Mouse (Mus musculus) R1 (cell line): ENCODE results near the gene Tmem265.

Source experiments
- DNase-seq: peaks from one replicate; pipeline ENCODE4 v3.0.0-alpha.2; 2018; ENCODE audit warnings: low read depth, low spot score

The Tmem265 gene

DNA sequence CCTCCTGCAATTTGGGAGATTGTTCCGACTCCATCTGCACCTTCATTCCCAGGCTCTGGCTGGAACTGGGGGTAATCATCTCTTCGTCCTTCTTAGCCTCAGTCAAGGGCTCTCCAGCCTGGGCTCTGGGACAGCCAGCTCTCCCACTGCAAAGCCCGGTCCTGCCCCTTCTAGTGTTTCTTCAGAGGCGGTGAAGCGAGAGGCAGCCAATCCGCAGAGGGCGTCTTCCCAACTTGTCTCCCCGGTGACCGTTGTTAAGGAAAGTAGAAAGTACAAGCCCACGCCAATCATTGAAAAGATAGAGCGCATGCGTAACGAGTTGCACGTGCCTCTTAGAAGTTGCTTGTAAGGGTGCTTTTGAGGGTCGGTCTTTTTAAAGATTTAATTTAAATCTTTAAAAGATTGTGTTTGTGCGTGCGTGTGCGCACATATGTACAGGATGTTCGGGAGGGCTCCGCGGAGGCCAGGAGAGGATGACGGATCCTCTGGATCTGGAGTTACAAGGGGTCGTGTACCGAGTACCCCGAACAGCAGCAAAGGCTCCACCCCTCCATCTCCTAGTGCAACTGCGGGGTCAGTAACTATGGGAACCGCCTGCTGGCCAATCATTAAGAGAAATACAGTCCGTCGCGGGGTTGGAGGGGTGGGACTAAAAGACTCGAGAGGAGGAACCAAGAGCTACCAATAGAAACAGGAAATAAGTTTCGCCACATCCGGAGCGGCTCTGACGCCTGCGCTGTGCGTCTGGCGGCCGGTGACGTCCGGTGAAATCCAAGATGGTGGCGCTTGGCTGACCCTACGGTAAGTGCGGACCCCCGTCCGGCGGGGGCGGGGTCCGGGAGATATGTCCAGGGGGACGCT is 27.1 kb downstream of the Tmem265 start, which contains the start of the genes Ccdc189 and Rnf40:
TSS of gene Ccdc189 (minus strand) at position 585 of the 861 bp plus-strand sequence.
TSS of gene Rnf40 (plus strand) at position 757 of the 861 bp plus-strand sequence.
- peak; percentile 100 for DNase-seq

DNA sequence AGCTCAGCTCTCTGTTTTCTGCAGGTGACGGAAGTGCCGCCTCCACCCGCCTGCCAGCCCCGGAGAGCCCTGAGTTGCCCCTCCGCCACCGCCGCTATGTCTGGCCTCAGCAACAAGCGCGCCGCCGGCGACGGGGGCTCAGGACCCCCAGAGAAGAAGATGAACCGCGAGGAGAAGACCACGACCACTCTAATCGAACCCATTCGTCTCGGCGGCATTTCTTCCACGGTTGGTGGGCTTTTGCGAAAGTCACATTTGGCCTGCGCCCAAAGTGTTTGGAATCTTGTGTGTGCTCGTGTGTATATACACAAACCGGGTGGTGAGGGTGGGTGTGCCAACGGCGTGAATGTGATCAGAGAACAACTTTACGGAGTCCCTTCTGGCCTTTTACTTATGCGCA is 27.7 kb downstream of the Tmem265 start:
- DNase-seq, result peak; percentile 27

DNA sequence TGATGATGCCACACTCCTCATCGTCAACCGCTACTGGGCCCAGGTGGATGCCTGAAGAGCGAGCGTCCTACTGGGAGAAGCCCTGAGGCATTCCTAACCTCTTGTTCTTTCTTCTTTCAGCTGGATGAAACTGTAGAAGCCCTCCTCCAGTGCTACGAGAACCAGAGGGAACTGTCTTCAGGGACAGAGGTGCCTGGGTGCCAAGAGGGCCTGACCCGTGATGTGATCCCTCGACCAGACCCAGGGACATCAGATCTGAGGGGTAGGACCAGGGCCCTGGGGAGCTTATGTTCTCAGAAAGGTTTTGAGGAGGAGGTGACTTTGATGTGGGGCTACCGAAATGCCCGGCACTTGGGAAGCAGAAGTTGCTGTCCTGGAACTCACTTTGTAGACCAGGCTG is 28.4 kb downstream of the Tmem265 start:
- no peak for DNase-seq

DNA sequence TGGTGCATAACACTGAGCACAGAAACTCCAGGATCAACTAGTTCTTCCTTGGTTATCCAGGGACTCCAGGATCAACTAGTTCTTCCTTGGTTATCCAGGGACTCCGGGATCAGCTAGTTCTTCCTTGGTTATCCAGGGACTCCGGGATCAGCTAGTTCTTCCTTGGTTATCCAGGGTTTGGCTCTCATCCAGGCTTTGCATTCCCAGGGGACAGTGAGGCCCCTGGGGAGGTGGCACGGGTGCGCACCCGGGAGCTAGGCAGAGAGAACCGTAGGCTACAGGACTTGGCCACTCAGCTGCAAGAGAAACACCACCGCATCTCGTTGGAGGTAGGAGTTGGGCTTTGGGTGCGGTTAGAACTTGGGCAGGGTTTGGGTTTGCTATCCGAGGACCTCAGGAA is 29.9 kb downstream of the Tmem265 start:
- no peak for DNase-seq

DNA sequence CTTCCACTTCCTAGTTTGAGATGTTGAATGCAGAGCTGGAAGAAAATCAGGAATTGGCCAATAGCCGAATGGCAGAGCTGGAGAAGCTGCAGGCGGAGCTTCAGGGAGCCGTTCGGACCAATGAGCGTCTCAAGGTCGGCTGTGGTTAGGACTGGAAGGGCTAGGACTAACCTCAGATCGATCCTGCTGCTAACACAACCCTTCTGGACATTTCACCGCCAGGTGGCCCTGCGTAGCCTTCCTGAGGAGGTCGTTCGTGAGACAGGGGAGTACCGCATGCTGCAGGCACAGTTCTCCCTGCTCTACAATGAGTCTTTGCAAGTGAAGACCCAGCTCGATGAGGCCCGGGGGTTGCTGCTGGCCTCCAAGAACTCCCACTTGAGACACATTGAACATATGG is 31.4 kb downstream of the Tmem265 start:
- peak; percentile 87 for DNase-seq

DNA sequence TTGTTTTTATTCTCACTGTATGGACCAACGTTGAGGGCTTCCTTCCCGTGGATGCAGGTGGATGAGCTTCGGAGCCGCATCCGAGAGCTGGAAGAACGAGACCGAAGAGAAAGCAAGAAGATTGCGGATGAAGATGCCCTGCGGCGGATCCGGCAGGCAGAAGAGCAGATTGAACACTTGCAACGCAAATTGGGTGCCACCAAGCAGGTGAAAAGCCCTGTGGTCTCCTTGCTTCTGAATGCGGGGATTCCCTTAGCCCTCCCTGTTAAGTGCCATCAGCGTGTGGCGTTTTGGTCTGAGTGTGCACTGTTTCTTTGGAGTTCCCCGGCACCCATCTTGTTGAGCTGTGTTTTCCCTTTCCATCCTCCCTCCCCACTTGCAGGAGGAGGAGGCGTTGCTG is 35.6 kb downstream of the Tmem265 start:
- DNase-seq, result no peak

DNA sequence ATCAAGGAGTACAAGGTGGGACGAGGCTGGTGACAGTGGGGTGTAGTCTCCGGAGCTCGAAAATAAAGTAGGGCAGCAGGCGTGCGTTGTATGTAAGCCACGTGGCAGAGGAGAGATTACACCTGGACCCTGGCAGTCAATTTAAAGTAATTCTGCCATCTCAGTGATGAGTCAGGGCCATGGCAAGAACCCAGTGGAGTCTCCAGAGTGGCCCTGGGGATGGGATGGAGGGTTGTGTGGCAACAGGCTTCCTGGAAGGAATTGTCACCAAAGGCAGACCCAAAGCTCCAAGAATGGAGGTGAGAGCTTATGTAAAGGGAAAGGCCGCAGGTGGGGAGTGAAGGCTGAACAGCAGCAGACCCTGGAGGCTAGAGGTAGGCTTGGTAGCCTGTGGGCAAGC is 39.4 kb downstream of the Tmem265 start:
- no peak for DNase-seq

DNA sequence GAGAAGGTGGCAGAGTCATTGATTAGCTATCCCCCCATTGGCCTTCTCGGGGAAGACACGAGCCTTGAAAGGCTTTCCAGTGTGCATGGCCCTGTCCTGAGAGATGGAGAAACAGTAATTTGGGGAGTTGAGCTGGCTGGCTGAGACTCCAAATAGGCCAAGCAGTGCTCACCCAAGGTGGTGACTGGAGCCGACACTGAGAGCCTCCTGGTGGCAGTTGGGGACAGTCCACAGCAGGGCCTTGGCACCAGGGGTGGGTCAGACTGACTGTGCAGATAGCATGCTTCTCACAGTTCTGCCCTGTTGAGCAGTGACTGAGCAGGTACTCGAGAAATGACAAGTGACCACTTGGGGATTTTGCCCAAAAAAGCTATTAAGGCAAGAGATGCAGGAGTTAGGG is 40.5 kb downstream of the Tmem265 start:
- no peak for DNase-seq

DNA sequence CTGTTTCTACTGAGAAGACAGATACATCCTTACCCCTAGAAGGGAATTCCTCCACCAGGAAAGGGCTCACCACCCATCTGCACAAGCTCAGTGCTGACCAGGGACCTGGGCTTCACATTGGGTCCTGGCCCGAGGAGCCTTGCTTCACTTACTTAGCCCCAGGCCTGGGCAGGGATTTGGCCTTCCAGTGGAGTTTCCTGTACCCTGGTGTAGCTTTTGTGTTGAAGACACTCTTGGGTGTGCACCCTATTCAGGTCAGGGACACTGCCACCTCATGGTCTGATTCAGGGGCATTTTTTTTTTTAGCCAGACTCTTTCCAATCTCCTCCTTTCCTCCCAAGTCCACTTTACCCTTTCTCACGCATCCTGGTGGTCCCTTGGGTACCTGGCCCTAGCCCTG is 41.7 kb downstream of the Tmem265 start:
- DNase-seq, result no peak

DNA sequence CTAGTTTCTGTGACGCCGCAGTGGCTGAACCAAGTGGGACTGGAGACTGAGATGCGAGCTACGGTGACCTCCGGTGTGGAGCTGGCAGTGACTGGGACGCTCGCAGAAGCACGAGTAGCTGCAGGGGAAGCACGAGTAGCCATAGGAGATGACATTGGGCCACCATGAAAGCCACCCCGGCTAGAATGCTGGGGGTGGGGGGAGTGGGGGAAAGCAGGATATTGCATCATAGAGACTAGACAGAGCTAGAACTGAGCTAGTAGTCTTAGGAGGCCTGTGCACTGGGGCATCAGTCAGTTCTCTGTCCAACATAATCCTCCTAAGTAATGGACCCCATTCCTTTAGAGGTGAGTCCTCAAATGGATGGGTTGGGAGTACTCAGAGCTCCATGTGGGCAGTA is 43.1 kb downstream of the Tmem265 start:
- DNase-seq, result no peak

DNA sequence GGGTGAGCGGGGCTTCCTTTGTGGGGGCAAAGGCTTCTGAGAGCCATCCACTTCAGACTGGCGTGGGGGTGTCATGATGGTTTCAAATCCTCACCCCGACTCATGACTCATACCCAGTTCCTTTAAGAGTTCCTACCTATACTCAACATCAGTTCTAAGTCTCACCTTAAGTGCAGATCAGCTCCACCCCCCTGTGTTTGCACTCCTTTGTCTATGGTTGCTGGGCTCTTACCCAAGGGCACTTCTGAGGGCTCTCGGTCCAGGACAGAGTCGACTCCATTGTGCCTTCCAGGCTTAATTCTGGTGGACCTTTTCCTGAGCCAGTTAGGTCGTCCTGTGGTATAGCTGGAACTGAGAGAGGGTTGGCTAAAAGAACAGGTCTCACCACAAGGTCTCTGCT is 46.0 kb downstream of the Tmem265 start:
- no peak for DNase-seq

DNA sequence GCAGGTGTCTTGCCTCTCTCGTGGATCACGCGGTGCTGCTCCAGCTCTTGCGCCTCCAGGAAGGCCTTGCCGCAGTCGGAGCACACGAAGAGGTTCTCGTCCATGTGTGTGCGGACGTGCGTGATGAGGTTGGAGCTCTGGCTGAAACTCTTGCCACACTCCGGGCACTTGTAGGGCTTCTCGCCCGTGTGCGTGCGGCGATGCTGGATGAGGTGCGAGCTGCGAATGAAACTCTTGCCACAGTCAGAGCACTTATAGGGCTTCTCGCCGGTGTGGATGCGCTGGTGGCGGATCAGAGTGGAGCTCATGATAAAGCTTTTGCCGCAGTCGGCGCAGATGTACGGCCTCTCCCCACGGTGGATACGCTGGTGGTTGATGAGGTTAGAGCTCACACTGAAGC is 49.8 kb downstream of the Tmem265 start:
- peak; percentile 52 for DNase-seq

DNA sequence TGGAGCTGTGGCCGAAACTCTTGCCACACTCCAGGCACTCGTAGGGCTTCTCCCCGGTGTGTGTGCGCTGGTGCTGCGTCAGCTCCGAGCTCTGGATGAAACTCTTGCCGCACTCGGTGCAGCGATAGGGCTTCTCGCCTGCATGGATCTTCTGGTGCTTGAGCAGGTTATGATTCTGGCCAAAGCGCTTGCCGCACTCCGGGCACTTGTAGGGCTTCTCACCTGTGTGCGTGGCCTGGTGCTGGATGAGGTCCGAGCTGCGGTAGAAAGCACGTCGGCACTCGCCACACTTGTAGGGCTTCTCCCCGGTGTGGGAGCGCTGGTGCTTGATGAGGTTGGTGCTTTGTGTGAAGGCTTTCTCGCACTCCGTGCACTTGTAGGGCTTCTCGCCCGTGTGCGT is 50.4 kb downstream of the Tmem265 start:
- peak; percentile 60 for DNase-seq

DNA sequence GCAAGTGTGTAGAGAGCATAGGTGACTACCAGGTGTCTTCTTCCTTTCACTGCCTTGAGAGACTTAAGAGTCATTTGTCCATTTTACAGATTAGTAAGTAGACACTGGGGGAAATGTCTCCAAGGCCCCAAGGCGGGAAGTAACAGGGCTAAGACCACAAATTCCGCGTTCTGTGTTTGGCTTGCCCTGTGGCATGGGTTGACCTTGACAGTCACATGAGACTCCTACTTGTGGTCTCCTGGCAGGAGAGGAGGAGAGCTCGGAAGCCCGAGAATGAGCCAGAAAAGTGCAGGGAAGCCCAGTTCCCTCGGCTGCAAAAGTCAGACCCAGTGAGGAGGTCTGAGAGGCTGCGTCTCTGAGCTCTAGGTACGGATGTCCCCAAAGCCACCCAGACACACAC is 52.3 kb downstream of the Tmem265 start:
- DNase-seq, result no peak

DNA sequence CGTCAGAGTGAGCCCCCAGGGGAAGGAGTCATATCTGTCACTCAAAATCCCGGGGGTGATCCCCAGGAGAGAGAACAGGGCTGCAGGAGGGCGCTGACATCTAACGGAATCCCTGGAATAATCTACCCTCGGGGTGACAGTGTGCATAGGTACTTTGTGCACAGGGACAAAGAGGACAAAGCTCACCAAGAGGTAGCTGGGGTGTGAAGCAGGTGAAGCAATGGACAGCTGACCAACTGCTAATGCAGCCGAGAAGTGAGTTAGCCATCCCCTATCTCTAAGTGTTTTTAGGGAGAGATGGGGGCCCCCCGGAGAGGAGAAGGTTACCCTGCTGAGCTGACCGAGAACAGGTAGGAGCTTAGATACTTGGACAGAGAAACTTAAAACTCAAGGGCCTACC is 52.9 kb downstream of the Tmem265 start:
- no peak for DNase-seq

DNA sequence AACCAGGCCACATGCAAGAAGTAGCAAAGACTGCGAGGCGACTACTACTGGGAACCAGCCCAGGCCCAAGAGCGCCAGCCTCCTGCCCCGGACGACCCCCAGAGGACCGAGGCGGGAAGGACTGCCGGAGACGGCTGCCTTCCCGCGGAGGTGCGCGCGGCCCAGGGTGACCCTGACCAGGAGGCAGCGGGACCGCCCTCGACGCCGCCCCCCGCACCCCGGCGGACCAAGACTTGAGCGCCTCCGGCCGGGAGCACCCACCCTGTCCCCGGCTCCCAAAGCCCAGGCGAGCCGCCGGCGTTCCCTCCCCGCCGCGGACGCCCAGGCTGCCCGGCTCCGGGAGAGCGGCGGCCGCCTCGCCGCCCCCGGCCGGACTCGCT is 53.3 kb downstream of the Tmem265 start:
- no peak for DNase-seq

DNA sequence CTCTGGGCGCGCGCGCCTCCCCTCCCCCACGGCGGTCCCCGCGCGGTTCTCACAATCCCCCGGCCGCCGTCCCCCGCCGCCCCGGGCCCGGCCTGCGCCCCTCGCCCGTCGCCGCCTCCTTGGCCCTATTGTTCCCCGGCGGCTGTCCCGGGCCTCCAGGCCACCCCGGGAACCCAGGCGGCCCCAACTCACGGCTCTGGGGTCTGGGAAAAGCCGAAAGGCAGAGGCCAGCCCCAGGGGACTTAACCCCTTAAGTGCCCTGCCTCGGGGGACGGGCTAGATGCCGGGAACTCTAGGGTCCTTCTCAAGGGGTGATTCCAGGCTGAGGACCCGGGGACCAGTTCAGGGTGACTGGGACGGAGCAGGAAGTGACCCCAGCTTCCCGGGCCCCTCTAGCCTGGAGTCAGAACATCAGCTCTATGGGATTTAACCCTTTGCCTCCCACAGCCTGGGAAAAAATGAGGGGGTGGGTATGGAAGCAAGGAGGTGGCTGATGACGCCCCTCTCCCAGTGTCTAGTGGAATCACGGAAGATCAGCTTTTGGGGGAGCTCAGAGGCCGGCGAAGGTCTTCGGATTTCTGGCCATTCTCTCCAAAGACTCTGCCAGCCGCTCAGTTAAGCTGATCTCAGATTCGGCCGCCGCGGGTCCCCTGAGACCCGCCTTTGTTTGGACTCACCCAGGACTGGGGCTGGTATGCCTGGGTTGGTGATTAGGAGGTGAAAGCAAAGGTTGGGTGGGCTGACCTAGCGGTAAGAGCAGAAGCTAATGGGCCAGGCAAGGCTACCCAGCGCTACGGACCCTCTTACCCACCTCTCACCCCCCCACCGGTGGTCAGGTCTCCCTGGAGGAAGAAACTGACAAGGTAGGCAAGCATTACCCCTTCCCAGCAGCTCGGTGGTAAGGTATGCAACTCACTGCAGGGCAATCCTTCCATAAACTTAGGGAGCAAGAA is 54.0 kb downstream of the Tmem265 start, which contains the start of gene Zfp629:
TSS of gene Zfp629 (minus strand) at position 907 of the 953 bp plus-strand sequence.
- DNase-seq, result peak; percentile 56

DNA sequence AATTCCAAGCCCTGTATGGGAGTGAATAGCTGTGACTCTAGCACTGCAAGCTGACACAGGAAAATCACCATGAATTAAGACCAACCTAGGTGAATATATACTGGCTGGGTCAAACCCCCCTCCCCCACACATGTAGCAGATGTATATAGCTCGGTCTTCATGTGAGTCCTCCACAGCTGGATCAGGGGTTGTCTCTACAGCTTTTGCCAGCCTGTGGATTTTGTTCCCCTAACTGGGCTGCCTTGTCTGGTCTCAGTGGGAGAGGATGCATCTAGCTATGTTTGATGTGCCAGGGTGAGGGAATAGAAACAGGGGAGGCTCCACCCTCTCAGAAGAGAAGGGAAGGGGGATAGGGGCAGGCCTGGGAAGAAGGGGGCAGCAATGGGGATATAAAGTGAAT is 55.1 kb downstream of the Tmem265 start:
- DNase-seq, result no peak
